In the genomic region with DNA sequence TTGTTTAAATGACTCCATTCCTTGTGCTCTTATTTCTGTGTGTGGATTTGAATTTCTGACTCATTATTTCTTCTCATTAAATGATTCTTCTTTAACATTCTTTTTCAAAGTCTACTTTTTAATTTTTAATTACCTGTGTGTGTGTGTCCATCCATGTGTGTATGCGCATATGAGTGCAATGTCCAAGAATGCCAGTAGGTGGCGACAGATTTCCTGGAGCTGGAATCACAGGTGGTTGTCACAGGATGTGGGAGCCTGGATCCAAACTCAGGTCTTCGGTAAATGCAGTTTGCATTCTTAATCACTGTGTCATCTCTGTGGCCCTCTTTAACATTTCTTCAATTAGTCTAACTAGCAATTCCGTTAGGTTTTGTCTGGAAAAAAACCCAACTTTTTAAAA, we compare ENCODE assay signal across 30 mouse cellular contexts.
A peak's percentile ranks its signal among the peaks of the same experiment; 100 is the strongest.
DNase-seq lines count a peak whose midpoint lies in the region; ATAC-seq and TF ChIP-seq lines count a peak whose summit lies in the region.
"Had no signal": no experiment of that assay in that cellular context is flagged by ENCODE, and none has a peak within 500 bp of the region (broad histone marks: within the 10 kb centered on the region; RNA-seq: fewer than 3 reads in every experiment).

No protein-coding gene starts in this region.

- H3K36me3 ChIP-seq in kidney, postnatal 0 days (ENCODE audit: insufficient read depth, low read length), result no peaks in the 10 kb centered on the region
- no peaks in the 10 kb centered on the region for H3K36me3 ChIP-seq in testis, adult 2 months (ENCODE audit: control insufficient read depth, insufficient read depth, low read length)
- no peaks in the 10 kb centered on the region for H3K36me3 ChIP-seq in neural tube, embryonic 15.5 days
- H3K36me3 ChIP-seq: forebrain, embryonic 12.5 days; heart, embryonic 13.5 days; limb, embryonic 10.5 days; limb, embryonic 15.5 days; liver, embryonic 15.5 days; midbrain, embryonic 10.5 days; midbrain, embryonic 15.5 days; neural tube, embryonic 12.5 days had no signal

- no peak for TF ChIP-seq POLR2A in testis, adult 2 months (IDR thresholded peaks at IDR 0.05; ENCODE audit: control insufficient read depth, low read depth, low read length)
- no peak for TF ChIP-seq POLR2A in brain, embryonic 14.5 days (IDR thresholded peaks at IDR 0.05; ENCODE audit: borderline replicate concordance, extremely low read depth, insufficient read depth, insufficient read length, poor library complexity, severe bottlenecking)

- no peak overlapping the region for H3K9ac ChIP-seq in kidney, postnatal 0 days (ENCODE audit: low read depth, low read length)
- H3K9ac ChIP-seq in neural tube, embryonic 15.5 days (replicated peaks), result no peak overlapping the region
- H3K9ac ChIP-seq: forebrain, embryonic 12.5 days; heart, embryonic 13.5 days; hindbrain, embryonic 14.5 days; limb, embryonic 15.5 days; liver, embryonic 15.5 days; lung, embryonic 14.5 days; midbrain, embryonic 15.5 days; neural tube, embryonic 12.5 days had no signal

- no peak overlapping the region for H3K27ac ChIP-seq in kidney, postnatal 0 days
- H3K27ac ChIP-seq in testis, adult 2 months (ENCODE audit: control insufficient read depth, insufficient read depth, low read depth, low read length), result no peak overlapping the region
- H3K27ac ChIP-seq in neural tube, embryonic 15.5 days (replicated peaks), result no peak overlapping the region
- H3K27ac ChIP-seq: forebrain, embryonic 12.5 days; heart, embryonic 13.5 days; hindbrain, embryonic 14.5 days; limb, embryonic 10.5 days; limb, embryonic 15.5 days; liver, embryonic 15.5 days; midbrain, embryonic 10.5 days; midbrain, embryonic 15.5 days; neural tube, embryonic 12.5 days had no signal

- 93% methylated on average over 4 of the region's 4 CpGs for WGBS in kidney, postnatal 0 days
- 95% methylated on average over 4 of the region's 4 CpGs for WGBS in neural tube, embryonic 15.5 days

- peak; percentile 4; the same call in 1 of the 2 replicates for TF ChIP-seq CTCF in kidney, postnatal 0 days (IDR thresholded peaks at IDR 0.05; ENCODE audit: low read depth)
- TF ChIP-seq CTCF in testis, adult 2 months (IDR thresholded peaks at IDR 0.05; ENCODE audit: control insufficient read depth, insufficient read depth, insufficient replicate concordance, low read depth, low read length), result peak; percentile 54; the same call in 1 of the 2 replicates
- TF ChIP-seq CTCF in brain, embryonic 14.5 days (IDR thresholded peaks at IDR 0.05; ENCODE audit: borderline replicate concordance, extremely low read depth, insufficient read depth, insufficient read length), result peak; percentile 43; the same call in 1 of the 2 replicates

- no peak overlapping the region for H3K4me3 ChIP-seq in kidney, postnatal 0 days (replicated peaks; ENCODE audit: low read depth, low read length)
- H3K4me3 ChIP-seq in testis, adult 2 months (ENCODE audit: control insufficient read depth, low read depth, low read length), result no peak overlapping the region
- H3K4me3 ChIP-seq in neural tube, embryonic 15.5 days (replicated peaks), result no peak overlapping the region
- H3K4me3 ChIP-seq: erythroblast, embryonic 14.5 days; forebrain, embryonic 12.5 days; heart, embryonic 13.5 days; limb, embryonic 10.5 days; limb, embryonic 15.5 days; liver, embryonic 15.5 days; midbrain, embryonic 10.5 days; midbrain, embryonic 15.5 days; myocyte; neural tube, embryonic 12.5 days had no signal

- no peaks in the 10 kb centered on the region for H3K9me3 ChIP-seq in kidney, postnatal 0 days (replicated peaks; ENCODE audit: low read length)
- no peaks in the 10 kb centered on the region for H3K9me3 ChIP-seq in neural tube, embryonic 15.5 days (replicated peaks)
- H3K9me3 ChIP-seq: forebrain, embryonic 12.5 days; limb, embryonic 15.5 days; midbrain, embryonic 15.5 days; neural tube, embryonic 12.5 days had no signal

- no peak overlapping the region for H3K4me2 ChIP-seq in kidney, postnatal 0 days (ENCODE audit: low read length)
- no peak overlapping the region for H3K4me2 ChIP-seq in neural tube, embryonic 15.5 days
- H3K4me2 ChIP-seq: forebrain, embryonic 12.5 days; heart, embryonic 13.5 days; hindbrain, embryonic 14.5 days; limb, embryonic 15.5 days; liver, embryonic 15.5 days; lung, embryonic 14.5 days; midbrain, embryonic 15.5 days; neural tube, embryonic 12.5 days had no signal

- no peak for DNase-seq in kidney, postnatal 0 days (ENCODE audit: low spot score)
- no peak for DNase-seq in kidney, adult 9 months
- DNase-seq in testis, postnatal 10 days (ENCODE audit: low spot score), result no peak
- no peak for DNase-seq in brain, embryonic 14.5 days (ENCODE audit: low read depth)
- DNase-seq in kidney, postnatal 4 days, result no peak
- DNase-seq: adrenal gland, postnatal 25 days; B cell, adult 2 months; cerebellum, adult 18-20 months; gastrocnemius, postnatal 10 days; heart, postnatal 10 days; kidney, adult 8-10 months; kidney, postnatal 14 days; lung, postnatal 14 days; right cerebral cortex, postnatal 14 days; thymus, adult 18-20 months; thymus, postnatal 25 days had no signal

- no peaks in the 10 kb centered on the region for H3K27me3 ChIP-seq in kidney, postnatal 0 days (ENCODE audit: insufficient read depth, low read length)
- H3K27me3 ChIP-seq in testis, adult 2 months (ENCODE audit: control insufficient read depth, insufficient read depth, low read length), result no peaks in the 10 kb centered on the region
- no peaks in the 10 kb centered on the region for H3K27me3 ChIP-seq in neural tube, embryonic 15.5 days (replicated peaks)
- H3K27me3 ChIP-seq: forebrain, embryonic 12.5 days; heart, embryonic 13.5 days; limb, embryonic 15.5 days; liver, embryonic 15.5 days; midbrain, embryonic 15.5 days; neural tube, embryonic 12.5 days had no signal

- H3K4me1 ChIP-seq in kidney, postnatal 0 days (replicated peaks; ENCODE audit: insufficient read depth, low read length), result no peaks in the 10 kb centered on the region
- no peaks in the 10 kb centered on the region for H3K4me1 ChIP-seq in testis, adult 2 months (ENCODE audit: control insufficient read depth, insufficient read depth, low read length)
- H3K4me1 ChIP-seq in neural tube, embryonic 15.5 days, result 0 out of 2 replicates have a peak, but pooled peaks cover 2% of the 10 kb centered on the region
- H3K4me1 ChIP-seq: forebrain, embryonic 12.5 days; heart, embryonic 13.5 days; limb, embryonic 10.5 days; limb, embryonic 15.5 days; liver, embryonic 15.5 days; midbrain, embryonic 10.5 days; midbrain, embryonic 15.5 days; neural tube, embryonic 12.5 days had no signal

- ATAC-seq in kidney, postnatal 0 days (replicated peaks; ENCODE audit: low FRiP score, low read depth), result no peak
- ATAC-seq in neural tube, embryonic 15.5 days (ENCODE audit: low FRiP score), result no peak
- ATAC-seq: midbrain, embryonic 15.5 days had no signal

Comparison
In these comparisons a context has a peak if more than half of its experiments do, and no peak if none do; other contexts are left out.
1. CTCF ChIP-seq: peak in every context shown above with its lines; median percentile 54 in testis, adult 2 months; 43 in brain, embryonic 14.5 days; 4 in kidney, postnatal 0 days.